Mouse (Mus musculus) liver, adult 2 months (tissue): ENCODE data around the gene Rab27a.

Source experiments
- CTCF ChIP-seq: fragments of 200-500 bp; IDR thresholded peaks from 2 replicates; pipeline ENCODE4 v1.5.1; 2011; ENCODE audit warnings: low read depth, low read length, control low read depth
- POLR2A ChIP-seq: fragments of 200-500 bp; IDR thresholded peaks from 2 replicates; pipeline ENCODE4 v1.6.1; 2011; ENCODE audit warnings: low read length, control low read depth; ENCODE audit not compliant: insufficient read depth; ENCODE audit errors: extremely low read depth

GRCm38 (mm10) chr9:73030443-73030842 is 14.2 kb upstream of the Rab27a start:
- no peak for TF ChIP-seq POLR2A
- no peak for TF ChIP-seq CTCF
